Mouse (Mus musculus) limb, embryonic 11.5 days (tissue): ENCODE results near the gene Sfxn3. TPM values are rescaled to one million over a fixed set of nuclear protein-coding genes. Genes with fewer than 3 reads are reported as not detected.

ENCODE experiments used
- ATAC-seq: fragments of 200-750 bp; cut with Nextera tagmentation; 2 replicates; pipeline ENCODE4 v1.8.0; 2017; ENCODE audit warnings: low read depth; ENCODE audit not compliant: insufficient number of reproducible peaks, low FRiP score, low TSS enrichment
- DNase-seq: peaks from one replicate; pipeline ENCODE4 v3.0.0-alpha.2; 2015; ENCODE audit warnings: low spot score
- H3K27ac ChIP-seq: fragments of 300-500 bp; sonication (generic); replicated peaks from 2 replicates; pipeline ENCODE4 v1.5.1; 2014; ENCODE audit warnings: low read depth, mild to moderate bottlenecking, low read length
- H3K27me3 ChIP-seq: fragments of 300-500 bp; sonication (generic); 2 replicates; pipeline ENCODE4 v1.6.1; 2014; ENCODE audit warnings: mild to moderate bottlenecking, low read length, mixed read lengths; ENCODE audit not compliant: control insufficient read depth, insufficient read depth
- H3K36me3 ChIP-seq: fragments of 300-500 bp; sonication (generic); 2 replicates; pipeline ENCODE4 v1.6.1; 2014; ENCODE audit warnings: mild to moderate bottlenecking, low read length, moderate library complexity, mixed read lengths; ENCODE audit not compliant: control insufficient read depth, insufficient read depth
- H3K4me1 ChIP-seq: fragments of 300-500 bp; sonication (generic); 2 replicates; pipeline ENCODE4 v1.6.1; 2014; ENCODE audit warnings: low read length, mixed read lengths; ENCODE audit not compliant: control insufficient read depth, insufficient read depth
- H3K4me2 ChIP-seq: fragments of 300-500 bp; sonication (generic); 2 replicates; pipeline ENCODE4 v1.6.1; 2014; ENCODE audit warnings: low read depth, mild to moderate bottlenecking, moderate library complexity; ENCODE audit not compliant: severe bottlenecking
- H3K4me3 ChIP-seq: fragments of 300-500 bp; sonication (generic); 2 replicates; pipeline ENCODE4 v1.5.1; 2014; ENCODE audit warnings: low read depth, low read length
- H3K9ac ChIP-seq: fragments of 300-500 bp; sonication (generic); 2 replicates; pipeline ENCODE4 v1.6.1; 2014; ENCODE audit warnings: mild to moderate bottlenecking, low read length
- H3K9me3 ChIP-seq: fragments of 300-500 bp; sonication (generic); 2 replicates; pipeline ENCODE4 v1.6.1; 2016; ENCODE audit warnings: low read length; ENCODE audit not compliant: control insufficient read depth
- WGBS: fragments of 180-500 bp; shearing (Covaris S2); extraction: QIAGEN DNeasy Blood & Tissue Kit; methylation state at CpG from one replicate; pipeline ENCODE4 v1.1.7; 2014; 5-methylcytosine and 5-hydroxymethylcytosine counted together
- polyA plus RNA-seq: library from polyadenylated mRNA; unstranded; fragments of >200 nt; fragmentation: Nextera tagmentation; extraction: Ambion mirVana; gene quantifications from 2 replicates; pipeline ENCODE4 v1.2.1, GENCODE M21; 2014

Gene Sfxn3
- polyA plus RNA-seq, 1 experiment from 2014 or later = 11.9 TPM

DNA sequence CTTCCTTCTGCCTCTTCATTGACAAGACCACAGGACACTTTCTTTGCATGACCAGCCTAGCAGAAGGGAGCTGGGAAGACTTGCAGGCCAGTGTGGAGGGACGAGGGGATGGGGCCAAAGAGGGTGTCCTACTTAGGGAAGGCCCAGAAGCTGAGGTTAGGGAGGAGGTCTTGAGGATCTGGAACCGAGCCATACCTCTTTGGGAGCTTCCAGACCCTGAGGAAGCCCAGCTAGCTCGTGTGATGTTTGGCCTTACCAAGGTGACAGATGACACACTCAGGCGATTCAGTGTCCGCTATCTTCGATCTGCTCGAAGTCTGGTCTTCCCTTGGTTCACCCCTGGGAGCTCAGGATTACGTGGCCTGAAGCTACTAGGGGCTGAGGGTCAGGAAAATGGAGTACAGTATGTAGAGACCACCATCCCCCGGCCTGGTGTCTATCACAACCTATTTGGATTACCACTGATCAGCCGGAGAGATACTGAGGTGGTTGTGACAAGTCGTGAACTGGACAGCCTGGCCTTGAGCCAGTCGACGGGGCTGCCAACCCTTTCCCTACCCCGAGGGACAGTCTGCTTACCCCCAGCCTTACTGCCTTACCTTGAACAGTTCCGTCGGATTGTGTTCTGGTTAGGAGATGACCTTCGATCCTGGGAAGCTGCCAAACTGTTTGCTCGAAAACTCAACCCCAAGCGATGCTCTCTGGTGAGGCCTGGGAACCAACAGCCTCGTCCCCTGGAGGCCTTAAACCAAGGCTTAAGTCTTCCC lies 39.7 kb upstream of the Sfxn3 start:
- Histone ChIP-seq H3K4me3 (peak overlapping the region; percentile 99), H3K9ac (no peak overlapping the region), H3K27ac (no peak overlapping the region), H3K36me3 (peaks cover 13% of the 10 kb centered on the region), H3K27me3 (no peaks in the 10 kb centered on the region), H3K4me2 (peak overlapping the region; percentile 94), H3K9me3 (no peaks in the 10 kb centered on the region), H3K4me1 (peaks cover 15% of the 10 kb centered on the region)
- 94% methylated on average over 20 of the region's 20 CpGs for WGBS
- DNase-seq = no peak
- no peak for ATAC-seq

DNA sequence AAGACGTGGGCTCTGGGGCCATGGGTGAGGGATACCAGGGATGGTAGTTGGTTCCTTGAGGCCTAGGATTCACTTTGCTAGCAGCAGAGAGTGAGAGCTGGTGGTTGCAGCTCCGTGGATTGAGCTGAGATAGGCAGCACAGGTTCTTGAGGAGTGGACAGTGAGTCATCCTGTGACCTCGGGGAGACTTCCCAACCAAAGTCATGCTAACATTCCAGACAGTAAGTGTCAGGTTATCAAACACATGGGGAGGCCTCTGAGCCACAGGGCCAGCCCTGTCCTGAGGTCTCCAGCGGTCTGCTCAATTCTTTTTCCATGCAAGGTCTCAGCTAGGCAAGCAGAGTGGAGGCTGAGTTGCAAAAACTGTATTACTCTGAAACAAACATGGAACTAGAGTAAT lies 36.7 kb upstream of the Sfxn3 start:
- Histone ChIP-seq H3K4me1 (peaks cover 32% of the 10 kb centered on the region), H3K36me3 (peaks cover 10% of the 10 kb centered on the region), H3K4me3 (no peak overlapping the region), H3K27ac (no peak overlapping the region), H3K9me3 (no peaks in the 10 kb centered on the region), H3K4me2 (no peak overlapping the region), H3K9ac (no peak overlapping the region), H3K27me3 (no peaks in the 10 kb centered on the region)
- WGBS = 93% methylated on average over 4 of the region's 4 CpGs
- DNase-seq (no peak), ATAC-seq (no peak)

DNA sequence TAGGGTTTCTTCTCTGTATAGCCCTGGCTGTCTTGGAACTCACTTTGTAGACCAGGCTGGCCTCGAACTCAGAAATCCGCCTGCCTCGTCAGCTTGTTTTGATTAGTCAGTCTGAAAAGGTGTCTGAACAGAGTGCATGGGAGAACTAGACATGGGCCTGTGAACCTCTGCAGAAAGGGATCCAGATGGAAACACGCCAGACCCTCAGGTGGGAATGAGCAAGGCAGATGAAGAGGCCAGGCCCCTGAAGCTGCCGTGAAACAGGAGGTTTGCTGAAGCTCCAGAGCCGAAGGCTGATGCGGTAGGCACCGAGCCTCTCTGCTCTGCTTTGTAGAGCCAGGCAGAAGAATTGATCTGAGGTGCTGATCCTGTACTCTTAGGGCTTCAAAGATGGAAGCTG lies 35.1 kb upstream of the Sfxn3 start:
- Histone ChIP-seq H3K9me3 (no peaks in the 10 kb centered on the region), H3K9ac (peak overlapping the region; percentile 18; the same call in 1 of the 2 replicates), H3K27ac (peak overlapping the region; percentile 92; the same call in 1 of the 2 replicates), H3K4me2 (no peak overlapping the region), H3K4me3 (no peak overlapping the region), H3K36me3 (peaks cover 10% of the 10 kb centered on the region), H3K27me3 (no peaks in the 10 kb centered on the region), H3K4me1 (peaks cover 34% of the 10 kb centered on the region)
- no peak for ATAC-seq
- 72% methylated on average over 8 of the region's 8 CpGs for WGBS
- no peak for DNase-seq

DNA sequence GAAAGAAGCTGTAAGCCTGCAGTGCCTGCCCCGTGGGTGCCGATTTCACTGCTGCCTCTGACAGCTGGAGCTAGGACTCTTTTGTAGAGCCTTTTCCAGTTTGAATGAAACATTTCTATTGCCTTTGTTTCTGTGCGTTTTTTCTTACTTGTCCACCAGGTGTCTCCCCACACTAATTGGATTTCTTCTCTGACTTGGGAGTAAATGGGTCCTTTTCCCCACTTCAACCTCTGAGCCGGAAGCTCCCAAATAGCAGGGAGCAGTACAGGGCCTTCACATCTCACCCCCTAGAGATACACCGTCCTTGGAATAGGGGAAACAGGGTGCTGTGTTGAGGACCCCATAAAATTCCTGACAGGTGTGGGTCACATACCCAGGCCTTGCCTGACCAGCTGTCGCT lies 34.7 kb upstream of the Sfxn3 start:
- Histone ChIP-seq H3K4me2 (no peak overlapping the region), H3K27me3 (no peaks in the 10 kb centered on the region), H3K9me3 (no peaks in the 10 kb centered on the region), H3K9ac (peak overlapping the region; percentile 18; the same call in 1 of the 2 replicates), H3K4me3 (no peak overlapping the region), H3K4me1 (peaks cover 34% of the 10 kb centered on the region), H3K27ac (peak overlapping the region; percentile 92), H3K36me3 (peaks cover 10% of the 10 kb centered on the region)
- ATAC-seq (no peak), DNase-seq (no peak)
- 41% methylated on average over 6 of the region's 6 CpGs for WGBS

GRCm38 (mm10) chr19:45013581-45014225 lies 33.6 kb upstream of the Sfxn3 start:
- no peaks in the 10 kb centered on the region for H3K9me3 ChIP-seq
- H3K4me1 ChIP-seq = peaks cover 34% of the 10 kb centered on the region
- peak overlapping the region; percentile 92 for H3K27ac ChIP-seq
- peak overlapping the region; percentile 95; the same call in 1 of the 2 replicates for H3K4me2 ChIP-seq
- no peaks in the 10 kb centered on the region for H3K27me3 ChIP-seq
- H3K9ac ChIP-seq = peak overlapping the region; percentile 27; the same call in 1 of the 2 replicates
- no peak overlapping the region for H3K4me3 ChIP-seq
- DNase-seq (peak; percentile 55), ATAC-seq (no peak)
- 32% methylated on average over 6 of the region's 6 CpGs for WGBS
- H3K36me3 ChIP-seq = peaks cover 10% of the 10 kb centered on the region

DNA sequence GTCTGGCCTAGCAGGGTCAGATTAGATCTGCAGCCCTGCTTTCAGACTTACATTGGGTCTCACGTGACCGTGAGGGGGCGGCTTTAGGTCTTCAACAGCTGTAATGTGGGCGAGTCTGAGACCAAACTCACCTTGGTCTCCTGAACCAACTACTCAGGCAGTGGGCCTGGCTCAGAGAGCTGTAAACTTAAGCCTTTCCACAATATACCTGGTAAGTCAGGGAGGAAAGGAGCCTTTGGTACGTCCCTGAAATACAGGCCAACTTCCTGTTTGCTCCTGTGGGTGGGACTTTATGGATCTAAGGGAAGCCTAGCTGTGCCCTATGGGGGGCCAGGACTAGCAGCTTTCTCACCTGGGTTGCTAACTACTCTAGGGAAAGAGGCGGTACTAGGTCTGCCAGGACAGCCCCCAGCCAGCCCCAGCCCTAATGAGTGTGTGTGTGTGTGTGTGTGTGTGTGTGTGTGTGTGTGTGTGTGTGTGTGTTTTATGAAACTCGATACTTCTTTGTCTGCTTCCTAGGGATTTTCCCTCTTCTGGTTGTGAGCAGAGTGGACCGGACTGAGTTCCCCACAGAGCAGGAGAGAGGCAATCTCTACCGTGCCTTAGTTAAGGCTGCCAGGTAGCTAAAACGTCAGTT lies 32.9 kb upstream of the Sfxn3 start, which contains the start of gene Lzts2:
Lzts2 (plus strand) TSS at position 80 of the 637 bp plus-strand sequence.
- H3K4me3 ChIP-seq = peak within 1 kb of the TSS; percentile 78
- H3K9ac ChIP-seq = peak within 1 kb of the TSS; percentile 75
- peak; percentile 69 for DNase-seq
- H3K4me2 ChIP-seq = peak within 1 kb of the TSS; percentile 95
- H3K27me3 ChIP-seq = no peaks in the 10 kb centered on the region
- H3K4me1 ChIP-seq = peaks cover 38% of the 10 kb centered on the region
- no peaks in the 10 kb centered on the region for H3K9me3 ChIP-seq
- peak; percentile 12; the same call in 1 of the 2 replicates for ATAC-seq
- 4% methylated on average over 10 of the region's 10 CpGs for WGBS
- peak within 1 kb of the TSS; percentile 92 for H3K27ac ChIP-seq
- H3K36me3 ChIP-seq = peaks cover 10% of the 10 kb centered on the region

- DNase-seq (peak; percentile 71), ATAC-seq (peak; percentile 8; the same call in 1 of the 2 replicates)
- Histone ChIP-seq H3K9me3 (no peaks in the 10 kb centered on the region), H3K4me2 (peak overlapping the region; percentile 95), H3K4me3 (peak overlapping the region; percentile 78), H3K36me3 (peaks cover 10% of the 10 kb centered on the region), H3K9ac (peak overlapping the region; percentile 75), H3K27me3 (no peaks in the 10 kb centered on the region), H3K4me1 (peaks cover 38% of the 10 kb centered on the region), H3K27ac (peak overlapping the region; percentile 92)
- WGBS = under 1% methylated on average over 25 of the region's 25 CpGs
Observed at GRCm38 (mm10) chr19:45014981-45015402, 32.3 kb upstream of the Sfxn3 start.
